Mouse (Mus musculus) CH12.LX (cell line): ENCODE data around the gene Shisa7. TPM values are rescaled to one million over a fixed set of nuclear protein-coding genes. Genes with fewer than 3 reads are reported as not detected.

Experiments used
- DNase-seq: peaks from one replicate; pipeline ENCODE4 v3.0.0-alpha.2; 2013; ENCODE audit errors: extremely low read depth
- H3K27ac ChIP-seq: 2 replicates; pipeline ENCODE4 v1.5.1; 2012; ENCODE audit warnings: low read depth, mild to moderate bottlenecking, control low read depth, moderate library complexity; ENCODE audit not compliant: insufficient read depth
- H3K27me3 ChIP-seq: replicated peaks from 2 replicates; pipeline ENCODE3; 2012; ENCODE audit warnings: inconsistent platforms
- H3K36me3 ChIP-seq, 2 experiments: replicated peaks in 1 of 2; 2 replicates each; pipeline versions ENCODE3 to v1.6.1; 2012; ENCODE audit warnings: inconsistent platforms in 1 of 2, low read length in 1 of 2, mild to moderate bottlenecking in 1 of 2, mixed read lengths in 1 of 2, moderate library complexity in 1 of 2; ENCODE audit not compliant: control insufficient read depth in 1 of 2, insufficient read depth in 1 of 2
- H3K4me1 ChIP-seq, 2 experiments: 2 replicates each; pipeline ENCODE4 v1.6.1; 2012; ENCODE audit warnings: inconsistent platforms in 1 of 2, moderate library complexity in 1 of 2; ENCODE audit not compliant: insufficient read depth in 2 of 2, control insufficient read depth in 1 of 2
- H3K4me2 ChIP-seq: 2 replicates; pipeline ENCODE4 v1.6.1; 2012; ENCODE audit warnings: low read depth, mild to moderate bottlenecking, control low read depth; ENCODE audit not compliant: poor library complexity, insufficient read depth, severe bottlenecking
- H3K4me3 ChIP-seq, 3 experiments: fragments of 150-350 bp in 1 of 3; sonication (generic) in 1 of 3; replicated peaks in 1 of 3; 2 replicates each; pipeline versions ENCODE3 to v1.5.1; 2011 to 2012; ENCODE audit warnings: low read depth in 2 of 3, low read length in 2 of 3, mild to moderate bottlenecking in 2 of 3, moderate library complexity in 2 of 3, control low read depth in 1 of 3, improper control_type of control experiment in 1 of 3, inconsistent platforms in 1 of 3, mixed read lengths in 1 of 3; ENCODE audit not compliant: poor library complexity in 1 of 3
- H3K79me2 ChIP-seq: replicated peaks from 2 replicates; pipeline ENCODE4 v1.6.1; 2012; ENCODE audit warnings: mild to moderate bottlenecking, moderate library complexity; ENCODE audit not compliant: control insufficient read depth, poor library complexity, insufficient read depth, severe bottlenecking; ENCODE audit errors: extremely low read depth
- H3K9ac ChIP-seq: 2 replicates; pipeline ENCODE4 v1.6.1; 2012; ENCODE audit warnings: low read depth, mild to moderate bottlenecking, control low read depth, moderate library complexity; ENCODE audit not compliant: insufficient read depth
- H3K9me3 ChIP-seq: replicated peaks from 2 replicates; pipeline ENCODE3; 2012; ENCODE audit warnings: low read length, inconsistent platforms, mixed read lengths
- ELF1 ChIP-seq: IDR thresholded peaks from 2 replicates; pipeline ENCODE4 v1.6.1; 2014; ENCODE audit warnings: low read depth, mild to moderate bottlenecking, inconsistent platforms, low read length, improper control_type of control experiment
- ETS1 ChIP-seq: conservative IDR thresholded peaks from 2 replicates; pipeline ENCODE4 v1.6.1; 2012; ENCODE audit warnings: low read depth, mild to moderate bottlenecking, inconsistent platforms, low read length, improper control_type of control experiment, moderate library complexity
- MAFK ChIP-seq: IDR thresholded peaks from 2 replicates; pipeline ENCODE4 v1.6.1; 2011; ENCODE audit warnings: low read length, improper control_type of control experiment; ENCODE audit not compliant: insufficient replicate concordance
- MAZ ChIP-seq: IDR thresholded peaks from 2 replicates; pipeline ENCODE4 v1.6.1; 2012; ENCODE audit warnings: low read depth, mild to moderate bottlenecking, inconsistent platforms, low read length, improper control_type of control experiment, moderate library complexity
- MXI1 ChIP-seq: IDR thresholded peaks from 2 replicates; pipeline ENCODE4 v1.6.1; 2011; ENCODE audit warnings: mild to moderate bottlenecking, low read depth, low read length, improper control_type of control experiment
- NRF1 ChIP-seq: IDR thresholded peaks from 2 replicates; pipeline ENCODE4 v1.6.1; 2014; ENCODE audit warnings: low read depth, mild to moderate bottlenecking, inconsistent platforms, low read length, improper control_type of control experiment, moderate library complexity
- PAX5 ChIP-seq: IDR thresholded peaks from 2 replicates; pipeline ENCODE4 v1.6.1; 2012; ENCODE audit warnings: low read length, inconsistent platforms, mixed read lengths
- POLR2A ChIP-seq: IDR thresholded peaks from 2 replicates; pipeline ENCODE4 v1.6.1; 2011; ENCODE audit warnings: low read depth, mild to moderate bottlenecking, improper control_type of control experiment, low read length
- USF2 ChIP-seq: conservative IDR thresholded peaks from 2 replicates; pipeline ENCODE4 v1.6.1; 2011; ENCODE audit warnings: low read depth, low read length, improper control_type of control experiment
- ZMIZ1 ChIP-seq: IDR thresholded peaks from 2 replicates; pipeline ENCODE4 v1.6.1; 2012; ENCODE audit warnings: low read depth, mild to moderate bottlenecking, inconsistent platforms, low read length, improper control_type of control experiment
- ZNF384 ChIP-seq: IDR thresholded peaks from 2 replicates; pipeline ENCODE4 v1.6.1; 2012; ENCODE audit warnings: low read depth, low read length, improper control_type of control experiment, inconsistent platforms
- dilution Hi-C: fragments of 300-500 bp; cut with MboI; formaldehyde crosslinking; loops from 2 replicates; pipeline ENCODE4 v1.14.3; 2020; ENCODE audit warnings: low sequenced_read_pairs; ENCODE audit not compliant: extremely low pct_unique_long_range_greater_than_20kb, extremely low pct_ligation_motif_present
- in situ Hi-C: fragments of 300-500 bp; cut with MboI; formaldehyde crosslinking; loops from 3 replicates; pipeline ENCODE4 v1.14.3; 2019; ENCODE audit warnings: low sequenced_read_pairs, low pct_ligation_motif_present, low pct_unique_long_range_greater_than_20kb, mixed read lengths
- polyA plus RNA-seq: library from polyadenylated mRNA; unstranded; fragments of >175 nt; gene quantifications from 2 replicates; pipeline ENCODE4 v1.2.1, GENCODE M21; 2012; ENCODE audit warnings: low read depth; ENCODE audit not compliant: insufficient read length
- total RNA-seq, 2 experiments: library from RNA; depleted of rRNA; stranded (reverse); fragments of 300-350 nt in 1 of 2; fragments of >200 nt in 1 of 2; gene quantifications; 2 replicates each; pipeline ENCODE4 v1.2.3; 2012 to 2014

Gene Shisa7
- total and polyA plus RNA-seq, 3 experiments: not detected

DNA sequence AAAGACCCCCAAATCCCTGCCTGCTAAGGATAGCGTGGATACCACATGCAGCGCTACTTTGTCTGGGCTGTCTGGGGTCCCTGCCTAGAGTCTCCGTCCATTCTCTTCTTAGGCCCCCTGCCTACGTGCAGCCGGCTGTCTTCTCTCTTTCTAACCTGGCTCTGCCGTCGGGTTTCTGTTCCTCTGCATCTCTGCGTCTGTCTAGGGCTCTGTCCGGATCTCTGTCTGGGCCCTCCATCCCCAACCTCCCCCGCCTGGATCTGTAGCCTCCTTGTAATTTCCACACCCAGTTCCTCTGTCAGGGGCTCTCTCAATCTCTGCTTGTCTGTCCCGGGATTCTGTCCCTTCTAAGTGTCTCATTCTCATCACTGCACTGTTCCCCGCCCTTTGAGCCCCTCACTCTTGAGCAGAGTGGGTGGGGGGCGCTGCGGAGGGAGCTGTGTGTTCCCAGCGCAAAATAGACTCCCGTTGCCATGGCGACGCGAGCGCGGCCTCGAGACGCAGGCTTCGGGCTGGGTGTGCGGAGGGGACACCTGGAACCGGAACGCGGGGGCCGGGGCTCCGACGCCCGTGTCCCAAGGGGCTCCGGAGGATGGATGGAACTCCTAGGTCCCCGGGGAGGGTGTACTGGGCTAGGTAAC, 772 bp downstream of the Shisa7 start:
- H3K4me1 ChIP-seq: peaks cover 7 to 15% of the 10 kb centered on the region in 2 experiments
- no peak overlapping the region for H3K9ac ChIP-seq
- no peaks in the 10 kb centered on the region for H3K9me3 ChIP-seq
- in situ Hi-C loops (no loop called here), dilution Hi-C loops (no loop called here)
- H3K4me2 ChIP-seq: no peak overlapping the region
- no peak for TF ChIP-seq MAFK
- no peak for TF ChIP-seq ELF1
- DNase-seq: no peak
- peaks cover 43% of the 10 kb centered on the region for H3K27me3 ChIP-seq
- H3K36me3 ChIP-seq: no peaks in the 10 kb centered on the region
- H3K4me3 ChIP-seq: no peak overlapping the region
- H3K79me2 ChIP-seq: no peaks in the 10 kb centered on the region
- no peak overlapping the region for H3K27ac ChIP-seq

GRCm38 (mm10) chr7:4842634-4843131, 1.8 kb downstream of the Shisa7 start:
- Histone ChIP-seq H3K9ac (peak overlapping the region; percentile 34; the same call in 1 of the 2 replicates), H3K9me3 (no peaks in the 10 kb centered on the region), H3K4me1 (peaks cover 7 to 15% of the 10 kb centered on the region in 2 experiments), H3K27ac (no peak overlapping the region), H3K27me3 (peaks cover 51% of the 10 kb centered on the region), H3K36me3 (no peaks in the 10 kb centered on the region), H3K79me2 (no peaks in the 10 kb centered on the region), H3K4me2 (peak overlapping the region; percentile 73), H3K4me3 (peak overlapping the region in 2 of 3 experiments; percentile 23 to 25)
- peak; percentile 57 for DNase-seq
- dilution Hi-C loops: no loop called here
- peak; percentile 72 for TF ChIP-seq NRF1
- no peak for TF ChIP-seq ZNF384
- TF ChIP-seq POLR2A: no peak
- TF ChIP-seq ETS1: no peak
- in situ Hi-C loops: no loop called here

GRCm38 (mm10) chr7:4842077-4842476, 2.4 kb downstream of the Shisa7 start:
- TF ChIP-seq PAX5: no peak
- TF ChIP-seq MXI1: no peak
- TF ChIP-seq ZMIZ1: no peak
- no peak for TF ChIP-seq USF2
- TF ChIP-seq MAZ: no peak
- in situ Hi-C loops: no loop called here
- dilution Hi-C loops: no loop called here
- Histone ChIP-seq H3K9me3 (no peaks in the 10 kb centered on the region), H3K27me3 (peaks cover 57% of the 10 kb centered on the region), H3K27ac (no peak overlapping the region), H3K4me2 (0 out of 2 replicates have a peak overlapping the region, but pooled peaks have one; percentile 73), H3K36me3 (no peaks in the 10 kb centered on the region), H3K4me3 (no peak overlapping the region), H3K79me2 (no peaks in the 10 kb centered on the region), H3K9ac (no peak overlapping the region), H3K4me1 (peaks cover 7 to 15% of the 10 kb centered on the region in 2 experiments)
- DNase-seq: no peak
